Mouse (Mus musculus): Measurements from ENCODE around the gene Nmnat2. TPM values are rescaled to one million over a fixed set of nuclear protein-coding genes. Genes with fewer than 3 reads are reported as not detected.

Nmnat2 gene
- polyA plus RNA-seq, 1 experiment from 2014 or later = 5.3 TPM

- WGBS = 54% methylated on average over 2 of the region's 2 CpGs
- Histone ChIP-seq H3K9ac (ENCODE audit: low read depth, low read length) (no peak overlapping the region), H3K9me3 (ENCODE audit: control insufficient read depth, low read length) (no peaks in the 10 kb centered on the region), H3K4me1 (ENCODE audit: control insufficient read depth, insufficient read depth, low read length) (peaks cover 21% of the 10 kb centered on the region), H3K27ac (replicated peaks; ENCODE audit: low read depth, low read length) (no peak overlapping the region), H3K4me2 (ENCODE audit: low read depth, low read length) (no peak overlapping the region), H3K4me3 (ENCODE audit: low read depth, low read length) (no peak overlapping the region), H3K27me3 (replicated peaks; ENCODE audit: control insufficient read depth, insufficient read depth, low read length) (no peaks in the 10 kb centered on the region), H3K36me3 (ENCODE audit: control insufficient read depth, insufficient read depth, low read length) (no peaks in the 10 kb centered on the region)
- DNase-seq (ENCODE audit: low spot score) (no peak), ATAC-seq (ENCODE audit: low read depth) (no peak)
Measured at GRCm38 (mm10) chr1:153049451-153049850, 94.7 kb downstream of the Nmnat2 start.

- H3K27me3 ChIP-seq (replicated peaks; ENCODE audit: control insufficient read depth, insufficient read depth, low read length) = no peaks in the 10 kb centered on the region
- no peaks in the 10 kb centered on the region for H3K36me3 ChIP-seq (ENCODE audit: control insufficient read depth, insufficient read depth, low read length)
- ATAC-seq (ENCODE audit: low read depth) (no peak), DNase-seq (ENCODE audit: low spot score) (no peak)
- H3K9ac ChIP-seq (ENCODE audit: low read depth, low read length) = no peak overlapping the region
- H3K27ac ChIP-seq (replicated peaks; ENCODE audit: low read depth, low read length) = no peak overlapping the region
- H3K4me2 ChIP-seq (ENCODE audit: low read depth, low read length) = no peak overlapping the region
- no peak overlapping the region for H3K4me3 ChIP-seq (ENCODE audit: low read depth, low read length)
- 85% methylated on average over 5 of the region's 5 CpGs for WGBS
- peaks cover 21% of the 10 kb centered on the region for H3K4me1 ChIP-seq (ENCODE audit: control insufficient read depth, insufficient read depth, low read length)
- H3K9me3 ChIP-seq (ENCODE audit: control insufficient read depth, low read length) = no peaks in the 10 kb centered on the region
Measured at GRCm38 (mm10) chr1:153051474-153051873, 96.7 kb downstream of the Nmnat2 start.

- Histone ChIP-seq H3K36me3 (ENCODE audit: control insufficient read depth, insufficient read depth, low read length) (no peaks in the 10 kb centered on the region), H3K9me3 (ENCODE audit: control insufficient read depth, low read length) (no peaks in the 10 kb centered on the region), H3K4me1 (ENCODE audit: control insufficient read depth, insufficient read depth, low read length) (peaks cover 16% of the 10 kb centered on the region), H3K27ac (replicated peaks; ENCODE audit: low read depth, low read length) (no peak overlapping the region), H3K4me2 (ENCODE audit: low read depth, low read length) (no peak overlapping the region), H3K4me3 (ENCODE audit: low read depth, low read length) (no peak overlapping the region), H3K9ac (ENCODE audit: low read depth, low read length) (no peak overlapping the region), H3K27me3 (replicated peaks; ENCODE audit: control insufficient read depth, insufficient read depth, low read length) (no peaks in the 10 kb centered on the region)
- DNase-seq (ENCODE audit: low spot score) (peak; percentile 62), ATAC-seq (ENCODE audit: low read depth) (no peak; the same call in 1 of the 2 replicates)
- WGBS = 11% methylated on average over 7 of the region's 7 CpGs
Measured at GRCm38 (mm10) chr1:153053619-153054018, 98.8 kb downstream of the Nmnat2 start.

GRCm38 (mm10) chr1:153054112-153054821, 99.5 kb downstream of the Nmnat2 start:
- Histone ChIP-seq H3K4me2 (ENCODE audit: low read depth, low read length) (peak overlapping the region; percentile 11; the same call in 1 of the 2 replicates), H3K27ac (replicated peaks; ENCODE audit: low read depth, low read length) (no peak overlapping the region)
- DNase-seq (ENCODE audit: low spot score) = peak; percentile 59

DNA sequence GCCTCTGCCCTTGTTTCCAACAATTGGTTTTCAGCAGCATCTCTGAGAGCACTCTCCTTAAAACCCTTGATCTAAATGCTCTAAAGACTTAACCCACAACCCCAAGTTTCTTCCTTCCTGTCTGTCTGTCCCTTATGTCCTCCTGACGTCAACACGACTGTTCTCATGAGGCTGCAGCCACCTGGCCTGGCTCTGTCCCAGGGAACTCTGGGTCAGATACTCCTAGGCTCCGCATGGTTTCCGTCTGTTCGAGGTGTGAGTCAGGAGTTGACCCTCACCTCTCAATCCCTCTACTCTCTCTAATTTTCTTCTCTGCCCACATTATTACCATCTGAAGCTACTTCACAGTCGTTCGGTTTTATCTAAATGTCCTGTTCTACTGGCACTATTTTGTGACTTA, 103.5 kb downstream of the Nmnat2 start:
- H3K4me3 ChIP-seq (ENCODE audit: low read depth, low read length) = no peak overlapping the region
- H3K36me3 ChIP-seq (ENCODE audit: control insufficient read depth, insufficient read depth, low read length) = no peaks in the 10 kb centered on the region
- no peak for ATAC-seq (ENCODE audit: low read depth)
- no peak overlapping the region for H3K27ac ChIP-seq (replicated peaks; ENCODE audit: low read depth, low read length)
- no peak overlapping the region for H3K9ac ChIP-seq (ENCODE audit: low read depth, low read length)
- no peaks in the 10 kb centered on the region for H3K27me3 ChIP-seq (replicated peaks; ENCODE audit: control insufficient read depth, insufficient read depth, low read length)
- no peak for DNase-seq (ENCODE audit: low spot score)
- 73% methylated on average over 7 of the region's 7 CpGs for WGBS
- H3K4me1 ChIP-seq (ENCODE audit: control insufficient read depth, insufficient read depth, low read length) = peaks cover 8% of the 10 kb centered on the region; the same call in 1 of the 2 replicates
- H3K9me3 ChIP-seq (ENCODE audit: control insufficient read depth, low read length) = no peaks in the 10 kb centered on the region
- H3K4me2 ChIP-seq (ENCODE audit: low read depth, low read length) = no peak overlapping the region

More at GRCm38 (mm10) chr1:153054112-153054821, 99.5 kb downstream of the Nmnat2 start:
- ATAC-seq (ENCODE audit: low read depth) = peak; percentile 34; the same call in 1 of the 2 replicates
- Histone ChIP-seq H3K36me3 (ENCODE audit: control insufficient read depth, insufficient read depth, low read length) (no peaks in the 10 kb centered on the region), H3K4me3 (ENCODE audit: low read depth, low read length) (no peak overlapping the region), H3K9me3 (ENCODE audit: control insufficient read depth, low read length) (no peaks in the 10 kb centered on the region), H3K27me3 (replicated peaks; ENCODE audit: control insufficient read depth, insufficient read depth, low read length) (no peaks in the 10 kb centered on the region), H3K4me1 (ENCODE audit: control insufficient read depth, insufficient read depth, low read length) (peaks cover 16% of the 10 kb centered on the region), H3K9ac (ENCODE audit: low read depth, low read length) (no peak overlapping the region)
- WGBS = 13% methylated on average over 11 of the region's 11 CpGs

DNA sequence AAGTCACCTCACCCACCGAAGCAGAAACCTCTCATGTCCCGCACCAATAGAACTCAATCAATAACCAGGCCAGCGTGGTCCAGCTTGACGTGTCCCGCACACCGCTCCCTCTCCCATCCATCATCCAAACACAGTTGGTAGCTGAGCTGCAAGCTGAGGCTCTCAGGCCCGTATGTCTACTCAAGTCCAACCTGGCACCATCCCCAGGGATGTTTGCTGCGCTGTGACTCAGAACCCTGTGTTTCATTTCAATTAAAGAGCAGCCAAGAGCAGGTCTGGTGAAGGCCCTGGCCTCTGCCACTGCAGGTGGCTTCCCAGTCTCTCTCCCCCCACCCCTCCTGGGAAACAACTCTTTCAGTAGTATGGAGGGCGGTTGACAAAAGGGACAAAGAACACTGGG, 104.8 kb downstream of the Nmnat2 start:
- Histone ChIP-seq H3K9me3 (ENCODE audit: control insufficient read depth, low read length) (no peaks in the 10 kb centered on the region), H3K4me3 (ENCODE audit: low read depth, low read length) (no peak overlapping the region), H3K4me1 (ENCODE audit: control insufficient read depth, insufficient read depth, low read length) (no peaks in the 10 kb centered on the region), H3K27ac (replicated peaks; ENCODE audit: low read depth, low read length) (no peak overlapping the region), H3K27me3 (replicated peaks; ENCODE audit: control insufficient read depth, insufficient read depth, low read length) (no peaks in the 10 kb centered on the region), H3K36me3 (ENCODE audit: control insufficient read depth, insufficient read depth, low read length) (no peaks in the 10 kb centered on the region), H3K4me2 (ENCODE audit: low read depth, low read length) (no peak overlapping the region), H3K9ac (ENCODE audit: low read depth, low read length) (no peak overlapping the region)
- 81% methylated on average over 9 of the region's 9 CpGs for WGBS
- DNase-seq (ENCODE audit: low spot score) (no peak), ATAC-seq (ENCODE audit: low read depth) (no peak)

DNA sequence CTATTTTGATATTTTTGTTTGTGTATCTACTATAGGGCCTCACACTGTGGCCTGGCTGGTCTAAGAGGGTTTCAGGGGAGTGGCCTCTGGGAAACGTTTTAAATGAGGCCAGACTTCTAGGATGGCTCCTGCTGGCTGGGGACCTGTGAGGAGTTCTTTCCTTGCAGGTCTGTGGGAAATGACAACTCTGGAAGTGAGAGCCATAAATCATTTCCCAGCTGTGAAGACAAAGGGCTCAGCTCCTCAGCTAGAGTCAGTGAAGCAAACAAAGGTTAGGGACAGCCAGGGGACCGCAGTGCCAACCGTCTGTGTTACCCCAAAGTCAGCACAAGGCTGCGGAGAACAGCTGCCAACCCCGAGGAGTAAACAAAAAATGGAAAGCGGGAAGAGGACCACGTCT, 107.8 kb downstream of the Nmnat2 start:
- H3K27ac ChIP-seq (replicated peaks; ENCODE audit: low read depth, low read length) = no peak overlapping the region; the same call in 1 of the 2 replicates
- no peaks in the 10 kb centered on the region for H3K9me3 ChIP-seq (ENCODE audit: control insufficient read depth, low read length)
- H3K9ac ChIP-seq (ENCODE audit: low read depth, low read length) = no peak overlapping the region
- no peaks in the 10 kb centered on the region for H3K36me3 ChIP-seq (ENCODE audit: control insufficient read depth, insufficient read depth, low read length)
- no peak for DNase-seq (ENCODE audit: low spot score)
- peaks cover 6% of the 10 kb centered on the region; the same call in 1 of the 2 replicates for H3K4me1 ChIP-seq (ENCODE audit: control insufficient read depth, insufficient read depth, low read length)
- no peak overlapping the region for H3K4me2 ChIP-seq (ENCODE audit: low read depth, low read length)
- no peak for ATAC-seq (ENCODE audit: low read depth)
- H3K4me3 ChIP-seq (ENCODE audit: low read depth, low read length) = no peak overlapping the region
- H3K27me3 ChIP-seq (replicated peaks; ENCODE audit: control insufficient read depth, insufficient read depth, low read length) = no peaks in the 10 kb centered on the region
- WGBS = 47% methylated on average over 7 of the region's 7 CpGs

DNA sequence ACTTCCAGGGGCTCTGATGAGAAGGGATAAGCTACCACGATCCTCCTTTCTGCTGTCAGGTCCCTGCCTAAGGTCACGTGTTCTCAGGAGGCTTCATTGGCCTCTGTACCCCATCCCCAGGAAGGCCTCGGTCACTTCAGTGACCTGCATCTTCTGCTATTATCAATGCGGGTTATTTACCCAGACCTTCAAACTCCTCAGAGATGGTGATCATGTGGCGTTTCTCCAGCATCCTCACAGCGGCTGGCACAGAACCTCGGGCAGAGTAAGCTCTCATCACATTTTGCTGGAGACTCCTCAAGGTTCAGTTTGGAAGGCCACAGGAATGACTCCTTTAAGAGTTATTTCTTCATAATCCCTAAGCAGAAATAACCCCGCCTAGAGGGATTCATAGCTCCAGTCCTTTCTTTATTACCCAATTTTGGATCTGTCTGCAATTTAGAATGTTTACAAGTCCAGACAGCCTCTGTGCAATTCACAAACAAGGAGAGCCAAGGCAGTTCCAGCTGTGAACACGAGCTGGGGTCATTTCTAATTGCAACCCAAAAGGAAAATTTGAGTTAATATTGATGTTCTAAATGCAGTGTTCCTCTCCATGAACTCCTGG, 110.1 kb downstream of the Nmnat2 start:
- H3K4me2 ChIP-seq (ENCODE audit: low read depth, low read length) = no peak overlapping the region
- H3K27me3 ChIP-seq (replicated peaks; ENCODE audit: control insufficient read depth, insufficient read depth, low read length) = no peaks in the 10 kb centered on the region
- H3K4me3 ChIP-seq (ENCODE audit: low read depth, low read length) = no peak overlapping the region
- H3K4me1 ChIP-seq (ENCODE audit: control insufficient read depth, insufficient read depth, low read length) = peaks cover 6% of the 10 kb centered on the region; the same call in 1 of the 2 replicates
- no peak overlapping the region for H3K27ac ChIP-seq (replicated peaks; ENCODE audit: low read depth, low read length)
- H3K9ac ChIP-seq (ENCODE audit: low read depth, low read length) = no peak overlapping the region
- WGBS = 62% methylated on average over 9 of the region's 9 CpGs
- H3K9me3 ChIP-seq (ENCODE audit: control insufficient read depth, low read length) = no peaks in the 10 kb centered on the region
- H3K36me3 ChIP-seq (ENCODE audit: control insufficient read depth, insufficient read depth, low read length) = no peaks in the 10 kb centered on the region
- DNase-seq (ENCODE audit: low spot score) = no peak
- ATAC-seq (ENCODE audit: low read depth) = no peak

Data from embryonic facial prominence, embryonic 14.5 days (tissue).